Mouse (Mus musculus) hindlimb bud, embryonic 11.5 days (tissue): ENCODE measurements at regions not wholly inside any gene's neighbourhood (a gene's known extent, or its start where the extent isn't known, plus 50 kb on each side); places are given as distances from the start of the nearest gene placed in this dataset.

Source experiments
- DNase-seq: peaks from one replicate; pipeline ENCODE4 v3.0.0-alpha.2; 2012; ENCODE audit warnings: low read depth, low spot score; ENCODE audit errors: extremely low spot score

DNA sequence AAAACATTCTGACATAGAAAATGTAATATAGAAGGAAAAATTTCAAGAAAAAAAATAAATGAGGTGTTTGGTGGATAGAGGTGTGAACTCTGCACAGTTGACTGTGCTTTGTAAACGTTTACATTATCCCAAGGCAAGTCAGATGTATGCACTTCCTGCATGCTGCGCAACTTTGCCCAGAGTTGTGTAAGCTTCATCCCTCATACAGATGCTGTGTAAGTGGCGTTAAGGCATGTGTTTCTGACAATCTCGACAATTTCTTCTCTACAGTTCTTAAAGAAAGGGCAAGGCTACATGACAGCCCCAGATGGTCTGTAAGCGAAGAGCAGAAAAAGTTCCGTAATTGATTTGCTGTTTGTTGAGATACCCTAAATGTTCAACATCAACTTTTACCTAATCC is 476.6 kb upstream of the Pitx2 start:
- no peak for DNase-seq

GRCm38 (mm10) chr3:128720276-128720675 is 479.4 kb upstream of the Pitx2 start:
- DNase-seq = no peak

GRCm38 (mm10) chr3:128719226-128719625 is 480.5 kb upstream of the Pitx2 start:
- DNase-seq = no peak

DNA sequence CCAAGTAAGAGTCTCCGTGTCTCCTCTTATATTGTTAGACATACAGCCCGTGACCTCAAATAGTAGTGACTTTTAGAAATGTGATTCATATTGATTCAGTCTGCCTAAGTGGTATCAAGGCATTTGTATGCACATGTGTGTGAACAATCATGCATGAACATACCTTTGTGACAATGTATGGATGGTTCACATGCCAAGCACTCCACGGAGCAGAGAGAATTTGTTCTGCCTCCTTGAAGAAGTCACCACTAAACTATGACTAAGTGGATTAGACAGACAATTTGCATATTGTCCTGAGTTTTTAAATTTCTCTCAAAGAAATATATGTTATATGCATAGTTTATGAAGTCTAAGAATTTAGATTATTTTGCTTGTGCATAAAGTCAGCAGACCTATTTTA is 492.4 kb upstream of the Pitx2 start:
- no peak for DNase-seq

DNA sequence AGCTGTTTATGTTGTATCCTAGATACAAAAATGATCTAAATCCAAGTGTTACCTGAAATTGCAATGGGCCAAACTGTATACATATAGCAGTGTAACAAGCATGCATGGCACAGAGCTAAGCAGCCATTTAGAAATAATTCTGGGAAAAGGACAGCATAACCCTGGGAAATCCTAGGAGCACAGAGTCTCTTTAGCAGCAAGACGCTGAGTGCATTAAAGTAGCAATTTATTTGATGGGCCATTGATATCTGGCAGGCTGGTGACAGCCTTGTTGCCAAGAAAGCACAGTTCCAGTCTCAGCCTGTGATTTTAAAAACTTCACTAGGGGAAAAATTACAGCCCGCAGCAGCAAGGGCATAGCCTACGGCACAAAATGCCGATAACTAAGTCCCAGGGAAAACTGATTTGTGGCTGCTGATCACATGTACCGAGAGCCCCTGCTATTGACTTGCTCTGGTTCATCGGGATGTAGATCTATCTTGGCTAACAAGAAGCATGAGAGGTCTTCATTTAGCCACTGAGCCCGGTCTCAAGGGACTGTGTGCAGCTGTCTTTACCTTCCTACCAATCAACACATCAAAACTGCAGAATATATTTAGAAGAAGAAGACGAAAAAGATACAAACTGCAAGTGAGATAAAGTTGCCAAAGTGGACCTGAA is 531.1 kb upstream of the Pitx2 start:
- DNase-seq = no peak

GRCm38 (mm10) chr3:128665184-128665583 is 534.5 kb upstream of the Pitx2 start:
- no peak for DNase-seq

GRCm38 (mm10) chr3:128636960-128637755 is 562.5 kb upstream of the Pitx2 start:
- no peak for DNase-seq

DNA sequence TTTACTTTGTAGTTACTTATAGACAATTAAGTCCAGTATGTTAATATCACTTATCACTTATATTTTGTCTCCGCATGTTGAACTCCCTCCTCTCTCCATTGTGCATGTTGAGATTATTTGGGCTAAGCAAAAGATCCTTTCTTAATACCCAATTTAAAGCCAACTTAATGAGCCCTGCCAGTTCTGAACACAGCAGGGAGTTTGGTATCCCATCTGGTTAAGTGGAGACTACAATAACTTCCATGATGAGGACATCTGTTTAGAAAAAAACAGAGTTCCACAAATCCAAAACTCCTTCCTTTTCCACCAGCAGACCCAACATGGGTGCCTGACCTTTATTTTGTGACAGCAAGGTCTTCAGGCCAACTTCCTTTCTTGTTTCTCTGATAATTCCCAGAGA is 572.0 kb upstream of the Pitx2 start:
- DNase-seq = no peak

GRCm38 (mm10) chr3:128616675-128617074 is 583.0 kb upstream of the Pitx2 start:
- DNase-seq = no peak

DNA sequence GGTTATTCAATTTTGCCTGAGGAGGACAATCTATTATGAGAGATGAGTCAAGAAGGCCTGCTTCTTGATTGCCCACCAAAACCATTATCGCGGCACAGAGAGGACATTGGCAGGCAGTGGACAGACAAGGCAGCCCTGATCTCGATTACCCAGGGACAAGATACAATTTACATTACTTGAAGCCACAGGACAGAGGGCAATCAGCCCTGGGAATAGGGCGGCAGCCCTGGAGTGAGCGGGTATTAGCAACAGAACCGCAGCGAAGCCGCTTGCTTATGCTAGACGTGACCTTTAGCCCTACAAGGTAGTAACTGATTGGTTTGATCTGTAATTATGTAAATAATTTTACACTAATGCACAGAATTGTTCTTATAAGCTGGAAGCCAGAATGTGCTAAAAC is 586.0 kb upstream of the Pitx2 start:
- DNase-seq = no peak

- no peak for DNase-seq
Observed at GRCm38 (mm10) chr3:128610731-128611130, 588.9 kb upstream of the Pitx2 start.

- DNase-seq = no peak
Observed at GRCm38 (mm10) chr3:128608694-128609093, 591.0 kb upstream of the Pitx2 start.

DNA sequence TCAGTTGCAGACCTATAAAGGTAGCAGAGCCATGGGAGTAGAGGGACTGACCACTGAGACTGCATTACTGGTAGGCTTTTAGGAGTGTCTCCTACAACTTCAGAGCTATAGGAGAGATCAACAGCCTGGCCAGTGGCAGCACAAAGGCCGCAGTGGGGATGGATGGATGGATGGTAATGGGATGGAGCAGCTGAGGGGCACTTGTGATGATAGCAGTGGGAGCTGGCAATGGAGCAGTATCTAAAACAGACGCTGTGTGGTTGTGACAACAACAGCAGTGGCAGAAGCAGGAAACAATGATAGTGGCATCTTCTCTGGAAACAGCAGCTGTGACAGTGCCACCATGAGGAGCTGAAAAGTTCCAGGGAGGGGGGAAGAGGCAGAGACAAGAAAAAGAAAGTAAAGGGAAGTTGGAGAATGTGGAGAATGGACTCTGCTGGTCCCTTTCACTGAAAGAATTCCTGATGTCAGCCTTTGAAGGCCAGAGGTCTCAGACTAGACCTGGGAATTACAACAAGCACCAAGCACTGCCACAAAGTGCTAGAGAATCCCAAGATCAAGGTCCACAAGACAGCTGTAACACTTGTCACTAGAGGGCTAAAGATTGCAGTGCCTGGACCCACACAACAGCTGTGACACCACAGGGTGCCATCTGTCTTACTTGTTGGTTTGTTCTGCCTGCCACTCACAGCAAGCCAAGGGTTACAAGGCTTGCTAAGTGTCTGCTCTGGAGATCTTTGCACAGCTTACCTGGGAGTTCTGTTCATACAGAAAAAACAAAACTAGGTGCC is 624.1 kb upstream of the Pitx2 start:
- no peak for DNase-seq

DNA sequence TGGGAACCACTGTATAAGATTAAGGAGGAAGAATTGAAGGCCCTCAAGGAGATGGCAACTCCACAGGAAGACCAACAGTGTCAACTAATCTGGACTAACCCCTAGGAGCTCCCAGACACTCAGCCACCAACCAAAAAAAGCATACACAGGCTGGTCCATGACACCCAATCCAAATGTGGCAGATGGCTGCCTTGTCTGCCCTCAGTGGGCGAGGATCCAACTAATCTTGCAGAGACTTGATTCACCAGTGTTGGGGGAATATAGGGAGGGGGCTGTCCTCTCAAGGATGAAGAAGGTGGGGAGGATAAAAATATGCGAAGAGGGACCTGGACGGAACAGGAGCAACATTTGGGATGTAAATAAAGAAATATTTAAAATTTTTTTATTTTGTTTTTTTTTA is 629.1 kb upstream of the Pitx2 start:
- DNase-seq = no peak

GRCm38 (mm10) chr3:128565386-128565785 is 634.3 kb upstream of the Pitx2 start:
- no peak for DNase-seq

DNA sequence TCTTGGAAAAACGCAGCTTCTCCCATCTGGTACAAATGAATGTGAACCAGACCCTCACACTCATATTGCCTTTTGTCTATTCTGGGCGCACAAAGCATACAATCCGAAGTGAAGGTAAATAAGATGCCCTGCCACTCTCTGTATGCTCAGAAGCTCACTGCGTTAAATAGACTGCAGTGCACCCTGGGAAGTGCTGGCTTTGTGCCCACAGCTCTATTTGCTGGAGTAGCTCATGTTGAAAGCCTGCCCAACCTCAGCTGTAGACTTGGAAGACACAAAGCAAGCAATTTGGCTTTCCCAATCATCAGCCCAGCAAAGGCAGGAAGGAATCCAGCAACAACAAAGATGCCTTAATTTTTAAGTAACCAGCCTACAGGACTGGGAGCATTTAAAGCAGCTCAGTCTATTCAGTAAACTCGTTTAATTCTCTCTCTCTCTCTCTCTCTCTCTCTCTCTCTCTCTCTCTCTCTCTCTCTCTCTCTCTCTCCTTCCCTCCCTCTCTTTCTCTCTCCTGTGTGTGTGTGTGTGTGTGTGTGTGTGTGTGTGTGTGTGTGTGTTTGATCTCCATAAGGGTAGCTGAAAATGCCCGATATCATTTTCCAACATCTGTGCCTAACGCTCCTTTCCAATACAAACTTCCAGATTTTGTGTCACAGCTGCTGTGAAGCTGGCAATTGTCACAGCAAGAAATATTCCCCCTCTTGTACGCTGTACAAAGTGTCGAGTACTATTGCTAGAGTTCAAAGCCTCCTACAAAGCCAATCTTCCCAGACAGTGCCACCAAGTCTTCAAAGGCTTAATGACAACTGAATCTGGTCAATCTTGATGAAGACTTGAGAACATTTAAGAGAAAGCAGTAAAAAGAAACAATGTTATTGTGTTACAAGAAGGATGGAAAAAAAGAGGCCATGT is 650.5 kb upstream of the Fam241a start:
- DNase-seq = no peak

- no peak for DNase-seq
Observed at GRCm38 (mm10) chr3:128525427-128525826, 629.3 kb upstream of the Fam241a start.

DNA sequence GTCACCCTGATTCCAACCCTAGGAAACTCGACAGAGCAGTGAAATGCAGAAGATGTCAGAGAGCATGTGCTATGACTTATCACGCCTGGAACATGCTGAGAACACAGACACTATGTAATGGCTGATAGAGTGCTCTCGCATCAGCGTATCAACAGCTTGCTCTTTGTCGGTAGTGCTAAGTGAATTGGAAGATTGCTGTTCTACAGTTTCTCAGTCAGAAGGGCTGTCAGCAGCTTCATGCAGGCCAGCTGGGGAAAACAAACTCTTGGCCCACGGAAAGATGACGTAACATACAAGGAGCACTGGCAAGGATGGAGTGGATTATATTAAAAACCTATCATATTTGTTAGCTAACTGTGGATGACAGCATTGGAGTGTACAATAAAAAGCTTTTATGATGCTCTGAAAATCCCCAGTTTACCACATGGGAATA is 624.6 kb upstream of the Fam241a start:
- DNase-seq = no peak

DNA sequence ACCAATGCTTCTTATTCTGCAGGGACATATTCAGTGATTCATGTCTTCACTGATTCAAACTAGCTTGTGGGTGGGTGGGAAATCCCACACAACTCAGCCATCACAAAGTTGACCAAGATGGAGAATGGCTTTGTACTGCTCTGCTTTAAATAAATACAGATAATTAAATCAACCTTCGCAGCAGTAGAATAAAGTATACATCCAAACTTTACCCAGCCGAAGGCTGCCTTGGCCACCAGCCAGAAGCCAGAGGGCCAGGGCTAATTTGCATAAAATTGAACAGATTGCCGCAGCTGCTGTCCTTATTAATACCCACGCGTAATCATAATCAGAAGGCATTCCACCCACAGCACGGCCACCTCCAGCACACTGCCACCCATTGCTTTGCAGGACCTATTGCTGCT is 623.8 kb upstream of the Fam241a start:
- DNase-seq = no peak

DNA sequence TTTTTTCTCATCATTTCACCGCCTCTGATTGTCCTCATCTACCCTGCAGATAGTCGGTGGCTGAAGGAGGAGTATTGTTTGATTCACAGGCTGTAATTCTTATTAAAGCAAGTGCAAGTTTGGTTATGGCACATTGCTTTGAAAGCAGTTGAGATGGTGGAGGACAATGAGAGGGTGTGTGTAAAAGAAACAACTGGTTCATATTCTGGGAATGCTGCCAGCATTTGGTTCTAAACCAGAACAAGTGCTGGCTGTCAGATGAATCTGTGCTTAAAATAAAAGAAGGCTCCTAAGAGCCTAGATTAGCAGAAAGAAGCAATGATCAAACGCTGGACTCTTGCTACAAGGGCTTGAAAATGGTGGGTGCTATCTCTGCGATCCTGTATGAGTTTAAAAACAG is 622.7 kb upstream of the Fam241a start:
- DNase-seq = no peak

GRCm38 (mm10) chr3:128471111-128471510 is 575.0 kb upstream of the Fam241a start:
- DNase-seq = no peak
